Mouse (Mus musculus) C2C12 (cell line): ENCODE measurements around the gene Col23a1. TPM values are rescaled to one million over a fixed set of nuclear protein-coding genes. Genes with fewer than 3 reads are reported as not detected.

Experiments used
- H3K27me3 ChIP-seq: one replicate; pipeline ENCODE4 v1.6.1; 2011; ENCODE audit not compliant: control insufficient read depth, insufficient read depth, insufficient read length
- H3K36me3 ChIP-seq: one replicate; pipeline ENCODE4 v1.6.1; 2011; ENCODE audit not compliant: control insufficient read depth, insufficient read depth
- H3K4me3 ChIP-seq: one replicate; pipeline ENCODE4 v1.5.1; 2011; ENCODE audit warnings: mild to moderate bottlenecking, control low read depth; ENCODE audit not compliant: poor library complexity, insufficient read depth, severe bottlenecking
- H3K79me2 ChIP-seq: one replicate; pipeline ENCODE4 v1.6.1; 2011; ENCODE audit not compliant: control insufficient read depth, insufficient read depth
- H3K79me3 ChIP-seq: one replicate; pipeline ENCODE4 v1.6.1; 2011; ENCODE audit warnings: low read depth, control low read depth
- H3ac ChIP-seq: one replicate; pipeline ENCODE3; 2011; ENCODE audit warnings: low read depth; ENCODE audit not compliant: control insufficient read depth, insufficient read length
- CEBPB ChIP-seq: IDR thresholded peaks from one replicate; pipeline ENCODE4 v1.6.1; 2011; ENCODE audit warnings: low read depth, mild to moderate bottlenecking, control low read depth, moderate library complexity
- CTCF ChIP-seq: IDR thresholded peaks from one replicate; pipeline ENCODE4 v1.5.1; 2011; ENCODE audit not compliant: control insufficient read depth, insufficient read depth, insufficient read length
- FOSL1 ChIP-seq: IDR thresholded peaks from one replicate; pipeline ENCODE4 v1.8.0; 2011; ENCODE audit warnings: mild to moderate bottlenecking, low read length; ENCODE audit not compliant: poor library complexity, insufficient read depth, severe bottlenecking
- MAX ChIP-seq: IDR thresholded peaks from one replicate; pipeline ENCODE4 v1.6.1; 2011; ENCODE audit warnings: mild to moderate bottlenecking, control low read depth
- MYOD1 ChIP-seq: IDR thresholded peaks from one replicate; pipeline ENCODE4 v1.6.1; 2011; ENCODE audit warnings: low read depth; ENCODE audit not compliant: control insufficient read depth, insufficient read length
- MYOG ChIP-seq: IDR thresholded peaks from one replicate; pipeline ENCODE4 v1.6.1; 2011; ENCODE audit not compliant: control insufficient read depth, insufficient read length; ENCODE audit errors: extremely low read depth
- USF1 ChIP-seq: IDR thresholded peaks from one replicate; pipeline ENCODE4 v1.6.1; 2011; ENCODE audit warnings: low read depth, mild to moderate bottlenecking, control low read depth, moderate library complexity
- polyA plus RNA-seq: library from polyadenylated mRNA; unstranded; fragments of >200 nt; fragmentation: generic; extraction: Trizol; gene quantifications from one replicate; pipeline ENCODE4 v1.2.1, GENCODE M21; 2012; ENCODE audit warnings: missing spikeins

Gene Col23a1
- polyA plus RNA-seq, 1 experiment: 0.43 TPM

DNA sequence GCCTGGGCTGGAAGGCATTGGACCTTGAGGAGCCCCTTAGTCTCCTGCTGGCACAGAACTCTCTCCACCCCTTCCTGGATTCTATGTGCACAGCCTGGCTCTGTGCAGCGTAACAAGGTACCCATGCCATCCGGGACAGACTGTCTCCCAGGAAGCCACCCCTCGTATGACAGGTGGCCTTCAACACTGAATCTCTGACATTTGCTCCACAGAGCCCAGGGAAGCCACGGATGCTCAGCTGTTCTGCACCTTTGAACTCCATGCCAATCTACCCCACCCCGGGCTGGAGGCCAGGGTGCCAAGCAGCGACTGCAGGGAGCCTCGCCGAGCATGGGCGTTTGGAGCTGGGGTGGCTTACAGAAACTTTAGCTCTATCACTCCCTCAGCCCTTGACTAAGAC, 164.0 kb downstream of the Col23a1 start:
- no peaks in the 10 kb centered on the region for H3K79me2 ChIP-seq
- no peaks in the 10 kb centered on the region for H3K79me3 ChIP-seq
- no peaks in the 10 kb centered on the region for H3K27me3 ChIP-seq
- H3K36me3 ChIP-seq: no peaks in the 10 kb centered on the region
- H3ac ChIP-seq: no peak overlapping the region
- H3K4me3 ChIP-seq: no peak overlapping the region
- no peak for TF ChIP-seq CTCF

DNA sequence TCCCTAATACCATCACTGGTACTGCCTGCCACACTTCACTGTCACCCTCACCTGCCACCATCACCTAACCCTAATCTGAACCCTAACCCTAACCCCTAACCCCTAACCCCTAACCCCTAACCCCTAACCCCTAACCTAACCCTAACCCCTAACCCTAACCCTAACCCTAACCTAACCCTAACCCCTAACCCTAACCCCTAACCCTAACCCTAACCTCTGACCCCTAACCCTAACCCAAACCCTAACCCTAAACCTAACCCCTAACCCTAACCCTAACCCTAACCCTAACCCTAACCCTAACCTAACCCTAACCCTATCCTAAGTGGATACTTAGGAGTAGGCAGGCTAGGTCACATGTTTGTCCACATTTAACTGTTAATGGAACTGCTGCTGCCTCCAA, 165.8 kb downstream of the Col23a1 start:
- H3K79me2 ChIP-seq: no peaks in the 10 kb centered on the region
- TF ChIP-seq CTCF (no peak), FOSL1 (no peak), MYOD1 (no peak), MAX (no peak), MYOG (no peak), USF1 (no peak)
- no peak overlapping the region for H3K4me3 ChIP-seq
- no peaks in the 10 kb centered on the region for H3K79me3 ChIP-seq
- no peaks in the 10 kb centered on the region for H3K36me3 ChIP-seq
- H3K27me3 ChIP-seq: no peaks in the 10 kb centered on the region
- no peak overlapping the region for H3ac ChIP-seq

DNA sequence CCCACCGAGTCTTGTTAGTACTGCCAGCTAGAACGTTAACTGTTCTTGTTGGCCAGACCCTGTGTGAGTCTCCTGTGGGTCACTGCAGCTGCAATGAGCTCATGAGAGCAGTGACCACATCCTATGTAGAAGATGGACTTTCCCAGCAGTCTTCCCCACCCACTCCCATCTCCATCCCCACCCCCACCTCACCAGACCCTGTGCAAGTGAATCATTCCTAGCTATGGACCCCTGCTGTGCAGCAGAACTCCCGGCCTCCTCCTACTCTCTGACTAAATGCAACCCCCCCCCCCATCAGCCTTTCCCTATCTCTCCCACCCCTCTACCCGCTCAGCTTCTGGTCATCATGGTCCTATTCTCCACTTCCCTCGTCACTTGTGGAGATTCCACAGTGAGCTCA, 167.9 kb downstream of the Col23a1 start:
- TF ChIP-seq CEBPB (no peak), USF1 (no peak), MYOG (no peak), MAX (no peak), MYOD1 (no peak), FOSL1 (no peak), CTCF (no peak)
- no peaks in the 10 kb centered on the region for H3K36me3 ChIP-seq
- H3K79me2 ChIP-seq: no peaks in the 10 kb centered on the region
- no peaks in the 10 kb centered on the region for H3K27me3 ChIP-seq
- no peak overlapping the region for H3ac ChIP-seq
- no peak overlapping the region for H3K4me3 ChIP-seq
- H3K79me3 ChIP-seq: no peaks in the 10 kb centered on the region

DNA sequence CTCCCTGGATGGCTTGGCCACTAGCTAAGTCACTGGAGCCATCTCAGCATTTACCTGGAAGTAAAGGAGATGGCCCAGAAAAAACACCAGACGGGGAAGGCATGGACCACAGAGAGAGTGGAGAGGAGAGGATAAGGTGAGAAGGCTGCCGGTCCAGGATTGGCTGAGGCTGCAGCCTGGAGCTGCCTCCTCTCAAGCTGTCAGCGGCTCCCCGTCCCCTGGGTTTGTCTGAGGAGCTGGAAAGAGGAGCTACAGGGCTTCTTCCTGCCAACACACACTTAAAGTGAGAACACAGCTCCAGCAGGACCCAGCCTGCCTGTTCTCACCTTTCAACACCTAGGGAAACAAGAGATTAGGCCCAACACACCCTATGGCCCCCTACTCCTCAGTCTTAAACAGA, 168.9 kb downstream of the Col23a1 start:
- Histone ChIP-seq H3K27me3 (no peaks in the 10 kb centered on the region), H3K79me2 (no peaks in the 10 kb centered on the region)

DNA sequence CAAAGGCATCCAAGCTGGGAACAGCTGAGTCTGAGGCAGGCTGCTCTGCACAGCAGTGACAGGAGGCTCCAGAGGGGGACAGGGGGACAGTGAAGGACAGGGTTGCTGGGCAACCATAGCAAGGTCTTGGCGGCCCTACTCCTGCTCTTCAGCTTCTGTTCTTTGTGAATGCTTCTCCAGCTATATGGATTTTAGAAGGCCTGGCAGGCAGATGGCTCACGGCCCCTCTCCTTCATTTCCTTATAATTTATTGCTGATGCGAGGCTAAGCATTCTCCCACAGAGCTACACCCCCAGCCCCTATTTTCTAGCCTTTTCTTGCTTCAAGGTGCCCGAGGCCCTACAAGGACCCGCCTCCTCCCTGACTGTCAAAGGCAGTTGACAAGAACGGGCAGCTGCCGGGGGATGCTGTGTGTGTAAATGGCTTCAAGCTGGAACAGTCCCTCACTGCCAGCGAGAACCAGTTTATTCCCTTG, 169.9 kb downstream of the Col23a1 start:
- TF ChIP-seq MAX: no peak
- no peak for TF ChIP-seq USF1
- peak; percentile 30 for TF ChIP-seq MYOD1
- no peak overlapping the region for H3K4me3 ChIP-seq
- no peaks in the 10 kb centered on the region for H3K27me3 ChIP-seq
- H3ac ChIP-seq: no peak overlapping the region
- H3K79me2 ChIP-seq: no peaks in the 10 kb centered on the region
- H3K36me3 ChIP-seq: no peaks in the 10 kb centered on the region
- H3K79me3 ChIP-seq: no peaks in the 10 kb centered on the region

More for the DNA sequence above, 168.9 kb downstream of the Col23a1 start:
- Histone ChIP-seq H3K4me3 (no peak overlapping the region), H3ac (no peak overlapping the region), H3K36me3 (no peaks in the 10 kb centered on the region), H3K79me3 (no peaks in the 10 kb centered on the region)
- TF ChIP-seq USF1 (no peak), CEBPB (no peak), MAX (no peak), FOSL1 (no peak), CTCF (no peak), MYOG (no peak), MYOD1 (no peak)

DNA sequence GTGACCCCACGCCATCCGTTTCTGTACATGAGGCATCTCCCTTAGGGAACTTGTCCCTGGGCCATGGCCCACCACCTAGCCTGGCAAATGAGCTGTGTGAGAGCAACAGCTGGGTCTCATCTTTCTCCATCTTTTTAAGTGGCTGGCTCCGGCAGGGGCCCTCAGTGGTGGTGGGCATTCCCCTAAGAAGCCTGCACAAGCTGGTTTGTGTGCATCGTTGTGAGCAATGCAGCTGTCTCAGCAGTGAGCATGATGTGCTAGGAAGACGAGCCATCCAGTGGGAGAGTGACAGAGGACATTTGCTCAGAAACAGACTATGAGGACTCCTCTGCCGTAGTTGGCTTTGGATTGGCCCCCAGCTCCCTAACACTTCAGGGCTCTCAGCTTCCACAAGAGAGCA, 179.0 kb downstream of the Col23a1 start:
- Histone ChIP-seq H3K27me3 (peaks cover 17% of the 10 kb centered on the region), H3K79me3 (no peaks in the 10 kb centered on the region), H3ac (no peak overlapping the region), H3K79me2 (no peaks in the 10 kb centered on the region), H3K4me3 (no peak overlapping the region), H3K36me3 (no peaks in the 10 kb centered on the region)
- TF ChIP-seq FOSL1: no peak
- no peak for TF ChIP-seq MAX
- TF ChIP-seq USF1: no peak
- no peak for TF ChIP-seq CEBPB
- no peak for TF ChIP-seq CTCF
- TF ChIP-seq MYOG: no peak
- TF ChIP-seq MYOD1: no peak
